Mouse (Mus musculus) limb, embryonic 12.5 days (tissue): ENCODE data around the gene Atp5e. TPM values are rescaled to one million over a fixed set of nuclear protein-coding genes. Genes with fewer than 3 reads are reported as not detected.

ENCODE experiments used
- ATAC-seq: fragments of 200-750 bp; cut with Nextera tagmentation; 2 replicates; pipeline ENCODE4 v1.8.0; 2017; ENCODE audit warnings: low read depth, moderate TSS enrichment; ENCODE audit not compliant: insufficient number of reproducible peaks, insufficient read depth, low FRiP score, low TSS enrichment
- H3K27ac ChIP-seq: fragments of 300-500 bp; sonication (generic); 2 replicates; pipeline ENCODE4 v1.5.1; 2016; ENCODE audit warnings: mild to moderate bottlenecking, moderate library complexity
- H3K27me3 ChIP-seq: fragments of 300-500 bp; sonication (generic); 2 replicates; pipeline ENCODE4 v1.6.1; 2016; ENCODE audit warnings: mild to moderate bottlenecking, moderate library complexity
- H3K36me3 ChIP-seq: fragments of 300-500 bp; sonication (generic); 2 replicates; pipeline ENCODE4 v1.6.1; 2016; ENCODE audit warnings: mild to moderate bottlenecking, moderate library complexity
- H3K4me1 ChIP-seq: fragments of 300-500 bp; sonication (generic); replicated peaks from 2 replicates; pipeline ENCODE4 v1.6.1; 2016
- H3K4me2 ChIP-seq: fragments of 300-500 bp; sonication (generic); 2 replicates; pipeline ENCODE4 v1.6.1; 2016; ENCODE audit warnings: mild to moderate bottlenecking, moderate library complexity
- H3K4me3 ChIP-seq: fragments of 300-500 bp; sonication (generic); replicated peaks from 2 replicates; pipeline ENCODE4 v1.5.1; 2016; ENCODE audit warnings: mild to moderate bottlenecking
- H3K9ac ChIP-seq: fragments of 300-500 bp; sonication (generic); replicated peaks from 2 replicates; pipeline ENCODE4 v1.6.1; 2016; ENCODE audit warnings: mild to moderate bottlenecking, moderate library complexity
- H3K9me3 ChIP-seq: fragments of 300-500 bp; sonication (generic); 2 replicates; pipeline ENCODE4 v1.6.1; 2016; ENCODE audit warnings: mild to moderate bottlenecking, moderate library complexity
- WGBS: fragments of 180-500 bp; shearing (Covaris S2); methylation state at CpG from one replicate; pipeline ENCODE4 v1.1.7; 2016; 5-methylcytosine and 5-hydroxymethylcytosine counted together
- polyA plus RNA-seq: library from polyadenylated mRNA; unstranded; fragments of >200 nt; fragmentation: Nextera tagmentation; extraction: Ambion mirVana; gene quantifications from 2 replicates; pipeline ENCODE4 v1.2.1, GENCODE M21; 2016

Atp5e gene
- polyA plus RNA-seq, 1 experiment from 2014 or later: 852 TPM

GRCm38 (mm10) chr2:174473550-174473927, 9.6 kb upstream of the Atp5e start:
- no peaks in the 10 kb centered on the region for H3K9me3 ChIP-seq
- peak overlapping the region; percentile 68 for H3K4me2 ChIP-seq
- peak overlapping the region; percentile 80 for H3K27ac ChIP-seq
- H3K27me3 ChIP-seq: no peaks in the 10 kb centered on the region
- 65% methylated on average over 5 of the region's 5 CpGs for WGBS
- H3K4me1 ChIP-seq: 0 out of 2 replicates have a peak, but pooled peaks cover 13% of the 10 kb centered on the region
- no peak for ATAC-seq
- peak overlapping the region; percentile 75 for H3K4me3 ChIP-seq
- H3K36me3 ChIP-seq: peaks cover 26% of the 10 kb centered on the region
- H3K9ac ChIP-seq: peak overlapping the region; percentile 78

- Histone ChIP-seq H3K4me2 (peak within 1 kb of the TSS; percentile 68), H3K9ac (peak within 1 kb of the TSS; percentile 78), H3K4me1 (0 out of 2 replicates have a peak, but pooled peaks cover 13% of the 10 kb centered on the region), H3K27me3 (no peaks in the 10 kb centered on the region), H3K27ac (peak within 1 kb of the TSS; percentile 80), H3K36me3 (peaks cover 32% of the 10 kb centered on the region), H3K9me3 (no peaks in the 10 kb centered on the region), H3K4me3 (peak within 1 kb of the TSS; percentile 75)
- WGBS: under 1% methylated on average over 53 of the region's 53 CpGs
- peak; percentile 98 for ATAC-seq
Measured at GRCm38 (mm10) chr2:174472818-174473549, 9.1 kb upstream of the Atp5e start, which contains the start of gene Prelid3b. Prelid3b (minus strand) TSS chr2:174473081.

GRCm38 (mm10) chr2:174472407-174472806, 8.5 kb upstream of the Atp5e start:
- 8% methylated on average over 30 of the region's 30 CpGs for WGBS

GRCm38 (mm10) chr2:174470786-174471405, 7.0 kb upstream of the Atp5e start:
- Histone ChIP-seq H3K9ac (no peak overlapping the region), H3K27ac (no peak overlapping the region), H3K4me2 (no peak overlapping the region), H3K27me3 (no peaks in the 10 kb centered on the region), H3K4me3 (no peak overlapping the region), H3K9me3 (no peaks in the 10 kb centered on the region), H3K36me3 (peaks cover 50% of the 10 kb centered on the region), H3K4me1 (0 out of 2 replicates have a peak, but pooled peaks cover 13% of the 10 kb centered on the region)
- no peak for ATAC-seq
- WGBS: 96% methylated on average over 7 of the region's 7 CpGs

More at GRCm38 (mm10) chr2:174472407-174472806, 8.5 kb upstream of the Atp5e start:
- H3K9me3 ChIP-seq: no peaks in the 10 kb centered on the region
- ATAC-seq: no peak
- H3K36me3 ChIP-seq: peaks cover 36% of the 10 kb centered on the region
- peak overlapping the region; percentile 78 for H3K9ac ChIP-seq
- H3K4me2 ChIP-seq: peak overlapping the region; percentile 68
- H3K27ac ChIP-seq: peak overlapping the region; percentile 73; the same call in 1 of the 2 replicates
- H3K4me1 ChIP-seq: 0 out of 2 replicates have a peak, but pooled peaks cover 13% of the 10 kb centered on the region
- H3K4me3 ChIP-seq: peak overlapping the region; percentile 75
- H3K27me3 ChIP-seq: no peaks in the 10 kb centered on the region

- no peak for ATAC-seq
- Histone ChIP-seq H3K4me3 (no peak overlapping the region), H3K4me2 (no peak overlapping the region), H3K27ac (no peak overlapping the region), H3K4me1 (0 out of 2 replicates have a peak, but pooled peaks cover 13% of the 10 kb centered on the region), H3K9ac (no peak overlapping the region), H3K9me3 (no peaks in the 10 kb centered on the region), H3K27me3 (no peaks in the 10 kb centered on the region), H3K36me3 (peaks cover 56% of the 10 kb centered on the region)
- WGBS: 92% methylated on average over 4 of the region's 4 CpGs
Measured at GRCm38 (mm10) chr2:174470333-174470732, 6.4 kb upstream of the Atp5e start.

GRCm38 (mm10) chr2:174463370-174463769, 535 bp downstream of the Atp5e start:
- H3K9me3 ChIP-seq: no peaks in the 10 kb centered on the region
- peak overlapping the region; percentile 97 for H3K4me2 ChIP-seq
- H3K4me3 ChIP-seq: peak overlapping the region; percentile 81
- H3K36me3 ChIP-seq: peaks cover 60% of the 10 kb centered on the region
- H3K9ac ChIP-seq: peak overlapping the region; percentile 71
- H3K27me3 ChIP-seq: no peaks in the 10 kb centered on the region
- peaks cover 12% of the 10 kb centered on the region; the same call in 1 of the 2 replicates for H3K4me1 ChIP-seq
- peak overlapping the region; percentile 75 for H3K27ac ChIP-seq
- ATAC-seq: peak; percentile 26; the same call in 1 of the 2 replicates
- WGBS: 45% methylated on average over 10 of the region's 10 CpGs

- no peak for ATAC-seq
- Histone ChIP-seq H3K27ac (no peak overlapping the region), H3K4me3 (no peak overlapping the region), H3K4me1 (peaks cover 12% of the 10 kb centered on the region; the same call in 1 of the 2 replicates), H3K27me3 (no peaks in the 10 kb centered on the region), H3K9ac (no peak overlapping the region), H3K4me2 (no peak overlapping the region), H3K36me3 (peaks cover 26% of the 10 kb centered on the region), H3K9me3 (no peaks in the 10 kb centered on the region)
- 74% methylated on average over 2 of the region's 2 CpGs for WGBS
Measured at GRCm38 (mm10) chr2:174459365-174459764, 4.5 kb downstream of the Atp5e start.

- no peaks in the 10 kb centered on the region for H3K4me1 ChIP-seq
- WGBS: 75% methylated on average over 7 of the region's 7 CpGs
Measured at GRCm38 (mm10) chr2:174453681-174454080, 10.2 kb downstream of the Atp5e start.

GRCm38 (mm10) chr2:174450353-174450752, 13.6 kb downstream of the Atp5e start, which contains the start of gene Tubb1:
Tubb1 (plus strand) TSS chr2:174450695.
- Histone ChIP-seq H3K36me3 (no peaks in the 10 kb centered on the region), H3K27ac (no peak within 1 kb of the TSS), H3K9ac (no peak within 1 kb of the TSS), H3K4me3 (no peak within 1 kb of the TSS), H3K27me3 (no peaks in the 10 kb centered on the region), H3K4me1 (peaks cover 10% of the 10 kb centered on the region; the same call in 1 of the 2 replicates), H3K4me2 (no peak within 1 kb of the TSS), H3K9me3 (no peaks in the 10 kb centered on the region)
- ATAC-seq: no peak
- 71% methylated on average over 4 of the region's 4 CpGs for WGBS

More at GRCm38 (mm10) chr2:174453681-174454080, 10.2 kb downstream of the Atp5e start:
- Histone ChIP-seq H3K9me3 (no peaks in the 10 kb centered on the region), H3K4me3 (no peak overlapping the region), H3K36me3 (no peaks in the 10 kb centered on the region), H3K9ac (no peak overlapping the region), H3K27ac (no peak overlapping the region), H3K27me3 (no peaks in the 10 kb centered on the region), H3K4me2 (no peak overlapping the region)
- ATAC-seq: no peak

GRCm38 (mm10) chr2:174448405-174448804, 15.5 kb downstream of the Atp5e start:
- H3K27me3 ChIP-seq: no peaks in the 10 kb centered on the region
- H3K4me1 ChIP-seq: peaks cover 10% of the 10 kb centered on the region; the same call in 1 of the 2 replicates
- H3K9me3 ChIP-seq: no peaks in the 10 kb centered on the region
- H3K9ac ChIP-seq: no peak overlapping the region
- H3K4me3 ChIP-seq: no peak overlapping the region
- H3K27ac ChIP-seq: no peak overlapping the region
- no peaks in the 10 kb centered on the region for H3K36me3 ChIP-seq
- no peak for ATAC-seq
- 86% methylated on average over 4 of the region's 4 CpGs for WGBS
- no peak overlapping the region for H3K4me2 ChIP-seq

GRCm38 (mm10) chr2:174446905-174447304, 17.0 kb downstream of the Atp5e start:
- peak overlapping the region; percentile 66; the same call in 1 of the 2 replicates for H3K27ac ChIP-seq
- ATAC-seq: no peak
- no peaks in the 10 kb centered on the region for H3K9me3 ChIP-seq
- WGBS: 46% methylated on average over 8 of the region's 8 CpGs
- H3K4me1 ChIP-seq: peaks cover 14% of the 10 kb centered on the region; the same call in 1 of the 2 replicates
- H3K4me3 ChIP-seq: no peak overlapping the region
- no peak overlapping the region for H3K4me2 ChIP-seq
- H3K27me3 ChIP-seq: no peaks in the 10 kb centered on the region
- no peaks in the 10 kb centered on the region for H3K36me3 ChIP-seq
- H3K9ac ChIP-seq: no peak overlapping the region
